Mouse (Mus musculus) lung, adult 2 months (tissue): ENCODE data around the gene Olfr193.

Experiments used
- CTCF ChIP-seq: fragments of 200-500 bp; IDR thresholded peaks from 2 replicates; pipeline ENCODE4 v1.5.1; 2011; ENCODE audit warnings: mild to moderate bottlenecking, low read length, control low read depth; ENCODE audit not compliant: insufficient read depth
- POLR2A ChIP-seq: fragments of 200-500 bp; IDR thresholded peaks from 2 replicates; pipeline ENCODE4 v1.6.1; 2011; ENCODE audit warnings: low read depth, mild to moderate bottlenecking, control low read depth, low read length, borderline replicate concordance; ENCODE audit errors: extremely low read depth

- no peak for TF ChIP-seq CTCF
- TF ChIP-seq POLR2A: no peak
These were observed 40.3 kb upstream of the Olfr193 start for GRCm38 (mm10) chr16:59151996-59152395.
